Mouse (Mus musculus) embryonic stem cell, embryonic (primary cell): ENCODE data around the gene Cebpb.

Experiments used
- CTCF ChIA-PET, 4 experiments: fragments of 300-600 bp in 2 of 4; fragments of 350-600 bp in 2 of 4; sonication (Branson Sonifier 250); formaldehyde crosslinking; loops; one replicate each; lab custom pipeline; 2022; ENCODE audit warnings: inconsistent platforms in 2 of 4; lab: Charles Lee
- POLR2A ChIA-PET, 4 experiments: fragments of 300-600 bp in 2 of 4; fragments of 350-600 bp in 2 of 4; sonication (Branson Sonifier 250); formaldehyde crosslinking; loops; one replicate each; lab custom pipeline; 2022; ENCODE audit warnings: antibody characterized with exemption in 4 of 4, inconsistent platforms in 1 of 4; lab: Charles Lee

Cebpb gene

DNA sequence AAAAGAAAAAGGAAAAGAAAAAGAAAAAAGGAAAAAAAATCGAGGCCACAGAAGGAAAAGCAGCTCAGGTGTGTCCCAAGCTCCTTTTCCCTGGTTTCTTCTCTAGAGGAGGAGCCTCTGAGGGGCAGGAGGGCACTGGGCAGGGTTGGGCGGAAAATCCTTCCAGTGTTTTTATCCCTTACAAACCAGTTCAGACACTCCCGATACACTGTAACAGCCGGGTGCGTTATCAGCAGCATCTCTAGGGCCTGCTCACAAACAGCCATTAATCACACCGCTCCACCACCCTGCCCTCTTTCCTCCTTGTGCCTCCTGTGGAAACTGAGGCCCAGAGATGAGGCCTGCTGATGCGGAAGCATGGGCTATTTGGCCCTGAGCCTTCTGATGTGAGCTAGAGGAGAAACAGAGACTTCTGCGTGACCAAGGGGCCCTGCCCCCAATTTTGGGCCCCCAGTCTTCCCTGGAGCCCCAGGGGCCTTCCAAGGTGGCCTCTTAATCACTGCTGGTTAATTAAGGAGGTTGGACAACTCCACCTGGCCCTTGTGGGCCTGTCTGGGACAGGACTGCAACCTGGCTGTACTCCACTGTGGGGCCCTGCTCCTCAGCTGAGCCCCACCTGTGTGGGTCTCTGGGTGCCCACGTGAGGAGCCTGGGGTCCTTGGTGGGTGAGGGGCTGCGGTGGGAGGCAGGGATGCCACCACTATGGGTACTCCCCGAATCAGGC, 32.6 kb downstream of the Cebpb start:
- CTCF ChIA-PET, result interaction anchor here in 1 of 4 experiments (0.6 kb wide), 1 partner anchor 41 kb away, joined by 3 read pairs; no protein-coding TSS in a partner anchor
- POLR2A ChIA-PET, result interaction anchor here in 3 of 4 experiments (0.5 to 1.5 kb wide), 5 partner anchors 10 to 1126 kb away, joined by 3 to 7 read pairs (median 3); no protein-coding TSS in a partner anchor

DNA sequence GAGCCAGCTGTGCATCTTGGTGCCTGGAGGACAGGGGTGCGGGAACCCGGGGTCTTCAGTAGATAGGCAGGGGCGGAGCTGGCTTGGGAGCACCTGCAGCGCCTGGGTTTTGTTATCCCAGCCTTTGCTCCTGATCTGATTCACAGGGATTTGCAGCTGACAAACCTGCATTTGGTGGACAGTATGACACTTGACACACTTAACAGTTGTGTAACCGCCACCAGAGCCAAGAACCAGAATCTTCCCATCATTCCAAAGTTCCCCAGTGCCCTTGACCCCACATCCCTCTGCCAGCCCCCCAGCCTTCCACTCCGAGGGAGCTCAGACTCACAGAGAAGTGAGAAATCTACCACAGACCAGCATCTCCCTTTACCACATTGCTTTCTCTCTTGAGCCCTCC, 33.8 kb downstream of the Cebpb start:
- POLR2A ChIA-PET, result no interaction called here
- CTCF ChIA-PET, result no interaction called here

DNA sequence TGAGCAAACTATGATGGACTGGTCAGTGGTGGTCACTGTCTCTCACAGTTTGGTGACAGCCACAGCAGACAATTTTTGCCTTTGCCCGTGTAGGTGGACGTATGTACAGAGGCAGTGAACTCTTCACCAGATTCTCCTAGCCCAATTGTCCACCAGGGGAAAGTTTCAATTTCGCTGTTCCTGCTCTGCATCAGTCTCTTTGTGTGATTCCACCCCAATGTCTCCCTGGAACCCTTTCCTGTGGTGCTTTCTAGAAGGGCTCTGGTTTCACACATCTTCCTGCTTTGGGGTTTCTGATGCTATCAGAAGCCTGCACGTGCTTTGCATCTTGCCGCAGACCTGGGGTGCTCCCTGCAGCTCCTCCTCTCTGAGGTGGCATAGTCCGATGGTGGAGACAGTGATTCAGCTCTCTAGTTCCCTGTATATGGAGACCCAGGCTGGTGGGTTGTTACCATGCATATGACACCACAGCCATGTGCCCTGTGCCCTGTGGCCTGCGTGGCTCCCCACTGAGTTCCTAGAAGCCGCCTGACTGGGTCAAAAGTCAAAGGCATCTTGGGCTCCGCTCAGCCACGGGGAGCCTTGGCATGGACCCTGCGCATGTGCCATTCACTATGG, 35.0 kb downstream of the Cebpb start:
- ChIA-PET CTCF (no interaction called here), POLR2A (interaction anchor here in 1 of 4 experiments (1.4 kb wide), 1 partner anchor 171 kb away, joined by 3 read pairs; no protein-coding TSS in a partner anchor)

DNA sequence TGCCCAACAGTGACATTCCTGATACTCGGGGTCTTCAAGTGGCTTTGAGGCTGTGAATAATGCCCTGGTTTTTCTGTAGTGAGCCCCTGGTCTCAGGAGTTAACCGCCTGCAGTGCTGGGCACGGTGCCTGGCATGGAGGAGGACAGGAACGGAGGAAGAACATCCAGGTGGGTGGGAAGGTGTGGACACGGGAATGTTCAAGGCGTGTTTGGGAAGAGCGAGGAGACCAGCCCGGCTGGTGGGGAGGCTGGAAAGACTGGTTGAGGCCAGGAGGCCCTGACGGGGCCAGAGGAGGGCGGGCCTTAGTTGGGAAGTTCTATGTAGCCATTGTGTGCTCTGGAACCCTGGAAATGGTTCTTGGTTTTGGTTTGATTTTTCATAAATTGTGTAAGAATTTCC, 37.2 kb downstream of the Cebpb start:
- POLR2A ChIA-PET, result no interaction called here
- CTCF ChIA-PET, result no interaction called here

DNA sequence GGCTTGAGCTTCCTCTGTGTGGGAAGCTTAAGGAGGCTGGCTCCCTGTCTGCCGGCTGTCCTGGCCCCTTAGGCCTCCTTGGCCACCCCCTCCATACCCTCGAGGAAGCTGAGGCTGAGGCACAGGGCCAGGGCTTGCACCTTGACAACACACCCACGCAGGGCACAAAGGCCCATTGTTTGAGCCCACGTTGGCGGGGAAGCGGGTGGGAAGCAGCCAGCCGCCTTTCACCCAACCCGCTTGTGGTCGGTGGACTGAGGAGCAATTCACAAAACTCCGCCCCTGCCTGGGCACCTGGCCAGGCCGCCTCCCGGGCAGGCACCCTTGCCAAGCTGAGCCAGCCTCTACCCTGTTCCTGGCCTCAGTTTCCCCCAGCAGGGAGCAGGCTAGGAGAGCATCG, 38.4 kb downstream of the Cebpb start:
- POLR2A ChIA-PET, result interaction anchor here in 2 of 4 experiments (0.5 to 1.1 kb wide), 2 partner anchors 12 to 93 kb away, joined by 3 to 4 read pairs; no protein-coding TSS in a partner anchor
- CTCF ChIA-PET, result interaction anchor here in 2 of 4 experiments (0.5 to 0.7 kb wide), 3 partner anchors 92 to 297 kb away, joined by 3 read pairs; no protein-coding TSS in a partner anchor

DNA sequence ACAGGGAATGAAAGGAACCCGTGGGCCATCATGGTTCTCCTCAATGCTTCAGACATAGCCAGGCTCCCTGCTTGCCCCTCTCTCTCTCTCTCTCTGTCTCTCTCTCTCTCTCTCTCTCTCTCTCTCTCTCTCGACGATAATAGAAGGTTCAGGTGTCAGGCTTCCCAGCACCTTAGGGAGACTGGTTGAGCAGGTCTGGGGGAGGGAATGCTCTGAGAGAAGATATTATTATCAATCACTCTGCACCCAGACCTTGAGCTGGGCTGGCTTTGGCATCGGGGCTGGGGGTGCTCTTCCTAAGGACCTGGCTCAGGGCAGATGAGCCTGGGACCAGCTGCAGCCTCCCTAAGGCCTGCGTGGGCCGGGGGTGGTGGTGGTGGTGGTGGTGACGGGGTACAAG, 41.3 kb downstream of the Cebpb start:
- CTCF ChIA-PET, result interaction anchor here in 2 of 4 experiments (0.7 to 1.3 kb wide), 3 partner anchors 36 to 899 kb away, joined by 3 to 4 read pairs (median 3); no protein-coding TSS in a partner anchor
- POLR2A ChIA-PET, result interaction anchor here in 2 of 4 experiments (0.7 to 1.3 kb wide), 4 partner anchors 22 to 510 kb away, joined by 3 read pairs; no protein-coding TSS in a partner anchor

DNA sequence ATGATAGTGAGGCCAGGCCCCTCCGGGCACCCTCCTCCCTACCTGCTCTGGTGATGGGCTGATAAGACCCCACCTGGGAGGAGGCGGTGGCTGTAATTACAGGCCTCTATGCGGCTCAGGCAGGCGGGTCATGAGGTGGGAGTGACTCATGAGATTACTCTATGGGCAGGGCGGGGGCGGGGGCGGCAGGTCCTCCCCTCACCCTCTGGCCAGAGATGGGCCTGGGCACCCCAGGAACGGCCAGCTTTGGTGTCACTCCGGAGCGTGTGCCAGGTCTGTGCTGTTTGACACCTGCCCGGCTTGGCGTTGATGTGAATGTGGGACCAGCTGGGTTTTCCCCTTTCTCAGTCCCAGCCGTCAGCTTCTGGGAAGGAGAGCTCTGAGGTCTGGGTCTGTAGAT, 42.4 kb downstream of the Cebpb start:
- ChIA-PET CTCF (interaction anchor here in 2 of 4 experiments (0.6 to 1.8 kb wide), 2 partner anchors 50 to 164 kb away, joined by 3 to 5 read pairs; no protein-coding TSS in a partner anchor), POLR2A (interaction anchor here in 1 of 4 experiments (1.3 kb wide), 1 partner anchor 23 kb away, joined by 3 read pairs; no protein-coding TSS in a partner anchor)

DNA sequence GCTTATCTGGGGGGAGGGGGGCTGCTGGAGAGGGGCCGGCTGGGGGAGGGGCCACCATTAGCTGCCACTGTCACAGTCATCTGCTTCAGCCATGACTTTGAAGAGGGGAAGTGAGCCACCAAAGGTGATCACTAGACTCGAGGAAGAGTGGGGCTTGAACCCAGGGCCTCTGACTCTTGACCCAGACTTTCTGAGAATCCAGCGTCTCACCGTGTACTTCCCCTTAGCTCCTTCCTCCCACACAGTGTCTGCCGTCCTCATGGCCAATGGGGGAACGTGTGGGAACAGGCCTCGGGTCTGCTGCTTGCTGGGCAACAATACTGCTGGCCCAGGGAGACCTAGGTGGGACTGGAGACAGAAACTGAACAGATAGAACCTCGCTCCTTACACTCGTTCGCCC, 46.1 kb downstream of the Cebpb start:
- POLR2A ChIA-PET, result interaction anchor here in 2 of 4 experiments (0.7 to 1.2 kb wide), 2 partner anchors 11 to 129 kb away, joined by 3 read pairs; no protein-coding TSS in a partner anchor
- CTCF ChIA-PET, result interaction anchor here in 1 of 4 experiments (0.6 kb wide), 1 partner anchor 55 kb away, joined by 3 read pairs; no protein-coding TSS in a partner anchor

DNA sequence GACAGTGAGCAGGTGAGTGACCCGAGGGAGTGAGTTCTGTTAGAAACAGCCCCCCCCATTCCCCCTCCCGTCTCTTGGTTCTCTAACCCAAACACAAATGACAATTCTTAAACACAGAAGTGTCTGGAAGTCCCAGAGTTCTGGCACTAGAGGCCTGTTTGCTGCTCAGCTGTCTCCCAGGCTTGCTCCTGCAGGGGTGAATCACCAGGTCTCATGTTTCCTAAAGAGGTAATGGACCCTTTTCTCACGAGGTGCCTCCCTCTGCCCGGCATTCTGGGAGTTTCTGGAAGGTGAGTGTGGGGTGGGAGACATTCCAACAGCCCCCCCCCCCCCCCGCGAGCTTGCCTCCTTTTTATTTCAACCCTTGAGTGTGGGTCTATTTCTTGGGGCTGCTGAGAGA, 50.3 kb downstream of the Cebpb start:
- CTCF ChIA-PET, result interaction anchor here (0.5 to 1.1 kb wide), 11 partner anchors 23 to 467 kb away, joined by 3 to 6 read pairs (median 4); no protein-coding TSS in a partner anchor
- POLR2A ChIA-PET, result interaction anchor here in 3 of 4 experiments (0.6 to 2.5 kb wide), 10 partner anchors 8 to 1025 kb away, joined by 3 to 14 read pairs (median 4); no protein-coding TSS in a partner anchor
